8 mouse cellular contexts compared by ENCODE assay signal in genomic region chr4:57153068-57153835, GRCm38 (mm10). TPM values are rescaled to one million over a fixed set of nuclear protein-coding genes. Genes with fewer than 3 reads are reported as not detected.
DNase-seq lines count a peak whose midpoint lies in the region; ATAC-seq and TF ChIP-seq lines count a peak whose summit lies in the region.

No protein-coding gene starts in this region.

- peak; percentile 65; the same call in 1 of the 2 replicates for ATAC-seq in kidney, embryonic 14.5 days (ENCODE audit: low FRiP score, low TSS enrichment)
- peak; percentile 84 for ATAC-seq in embryonic facial prominence, embryonic 14.5 days (ENCODE audit: low read depth)
- peak; percentile 43; the same call in 1 of the 2 replicates for ATAC-seq in heart, embryonic 15.5 days (replicated peaks; ENCODE audit: insufficient number of reproducible peaks, insufficient read depth, low FRiP score, low read depth)
- ATAC-seq in liver, embryonic 14.5 days (ENCODE audit: insufficient read depth): peak; percentile 97

- DNase-seq in kidney, postnatal 25 days: no peak
- peak; percentile 84 for DNase-seq in embryonic facial prominence, embryonic 14.5 days (ENCODE audit: low spot score)
- DNase-seq in liver, embryonic 14.5 days (ENCODE audit: low read depth in 3 of 3, low spot score in 3 of 3): peak; percentile 70 to 76 (median 70)
- DNase-seq in skeletal muscle tissue, adult 2 months (ENCODE audit: low read depth, low spot score): peak; percentile 58
- no peak for DNase-seq in right cerebral cortex, adult 18-20 months
- no peak for DNase-seq in frontal cortex, postnatal 10 days (ENCODE audit: low spot score in 2 of 2)

- 7% methylated on average over 9 of the region's 9 CpGs for WGBS in kidney, embryonic 14.5 days
- 5% methylated on average over 9 of the region's 9 CpGs for WGBS in embryonic facial prominence, embryonic 14.5 days
- 11% methylated on average over 9 of the region's 9 CpGs for WGBS in heart, embryonic 15.5 days
- WGBS in liver, embryonic 14.5 days (ENCODE audit: insufficient replicate concordance): 11% methylated on average over 9 of the region's 9 CpGs

- H3K4me2 ChIP-seq in kidney, embryonic 14.5 days (replicated peaks; ENCODE audit: low read depth, low read length): peak overlapping the region; percentile 30; the same call in 1 of the 2 replicates
- peak overlapping the region; percentile 40 for H3K4me2 ChIP-seq in embryonic facial prominence, embryonic 14.5 days (ENCODE audit: low read depth, low read length)
- peak overlapping the region; percentile 48 for H3K4me2 ChIP-seq in heart, embryonic 15.5 days
- H3K4me2 ChIP-seq in liver, embryonic 14.5 days (ENCODE audit: low read depth): peak overlapping the region; percentile 87

- H3K4me1 ChIP-seq in kidney, embryonic 14.5 days (ENCODE audit: control insufficient read depth, insufficient read depth, low read length): peaks cover 10% of the 10 kb centered on the region; the same call in 1 of the 2 replicates
- peaks cover 22% of the 10 kb centered on the region for H3K4me1 ChIP-seq in embryonic facial prominence, embryonic 14.5 days (ENCODE audit: control insufficient read depth, insufficient read depth, low read length)
- peaks cover 21% of the 10 kb centered on the region for H3K4me1 ChIP-seq in heart, embryonic 15.5 days (replicated peaks)
- peaks cover 33 to 35% of the 10 kb centered on the region in 2 experiments for H3K4me1 ChIP-seq in liver, embryonic 14.5 days (replicated peaks; ENCODE audit: control insufficient read depth in 2 of 2, insufficient read depth in 2 of 2, low read length in 1 of 2)

- no peak overlapping the region for H3K4me3 ChIP-seq in kidney, embryonic 14.5 days (ENCODE audit: low read length)
- no peak overlapping the region for H3K4me3 ChIP-seq in embryonic facial prominence, embryonic 14.5 days (ENCODE audit: low read depth, low read length)
- peak overlapping the region; percentile 6 for H3K4me3 ChIP-seq in heart, embryonic 15.5 days
- peak overlapping the region; percentile 38 to 49 for H3K4me3 ChIP-seq in liver, embryonic 14.5 days (ENCODE audit: insufficient read depth in 1 of 2, low read depth in 2 of 2, low read length in 2 of 2)

- TF ChIP-seq EP300 in liver, embryonic 14.5 days (IDR thresholded peaks at IDR 0.05; ENCODE audit: low read depth): no peak

- no peaks in the 10 kb centered on the region for H3K9me3 ChIP-seq in kidney, embryonic 14.5 days (ENCODE audit: control insufficient read depth, low read length)
- no peaks in the 10 kb centered on the region for H3K9me3 ChIP-seq in embryonic facial prominence, embryonic 14.5 days (ENCODE audit: control insufficient read depth, low read length)
- no peaks in the 10 kb centered on the region for H3K9me3 ChIP-seq in heart, embryonic 15.5 days (replicated peaks)
- H3K9me3 ChIP-seq in liver, embryonic 14.5 days (ENCODE audit: control insufficient read depth, low read length): no peaks in the 10 kb centered on the region

- no peak for TF ChIP-seq CTCF in liver, embryonic 14.5 days (IDR thresholded peaks at IDR 0.05; ENCODE audit: low read depth)

- H3K36me3 ChIP-seq in kidney, embryonic 14.5 days (ENCODE audit: control insufficient read depth, insufficient read depth, low read length): no peaks in the 10 kb centered on the region
- H3K36me3 ChIP-seq in embryonic facial prominence, embryonic 14.5 days (ENCODE audit: control insufficient read depth, insufficient read depth, low read length): no peaks in the 10 kb centered on the region
- H3K36me3 ChIP-seq in heart, embryonic 15.5 days: no peaks in the 10 kb centered on the region
- no peaks in the 10 kb centered on the region for H3K36me3 ChIP-seq in liver, embryonic 14.5 days (replicated peaks; ENCODE audit: control insufficient read depth, insufficient read depth, low read depth)

- no peaks in the 10 kb centered on the region for H3K27me3 ChIP-seq in kidney, embryonic 14.5 days (ENCODE audit: control insufficient read depth, insufficient read depth, low read length)
- no peaks in the 10 kb centered on the region for H3K27me3 ChIP-seq in embryonic facial prominence, embryonic 14.5 days (replicated peaks; ENCODE audit: control insufficient read depth, insufficient read depth, low read length)
- H3K27me3 ChIP-seq in heart, embryonic 15.5 days: no peaks in the 10 kb centered on the region
- H3K27me3 ChIP-seq in liver, embryonic 14.5 days (ENCODE audit: control insufficient read depth, insufficient read depth, low read length): no peaks in the 10 kb centered on the region

- peak overlapping the region; percentile 37; the same call in 1 of the 2 replicates for H3K9ac ChIP-seq in kidney, embryonic 14.5 days (ENCODE audit: low read depth, low read length)
- peak overlapping the region; percentile 37 for H3K9ac ChIP-seq in embryonic facial prominence, embryonic 14.5 days (ENCODE audit: low read depth, low read length)
- peak overlapping the region; percentile 34 for H3K9ac ChIP-seq in heart, embryonic 15.5 days
- peak overlapping the region; percentile 84 for H3K9ac ChIP-seq in liver, embryonic 14.5 days (replicated peaks)

- peak overlapping the region; percentile 37; the same call in 1 of the 2 replicates for H3K27ac ChIP-seq in kidney, embryonic 14.5 days (ENCODE audit: low read depth, low read length)
- peak overlapping the region; percentile 63 for H3K27ac ChIP-seq in embryonic facial prominence, embryonic 14.5 days (replicated peaks; ENCODE audit: low read depth, low read length)
- peak overlapping the region; percentile 28; the same call in 1 of the 2 replicates for H3K27ac ChIP-seq in heart, embryonic 15.5 days
- H3K27ac ChIP-seq in liver, embryonic 14.5 days: peak overlapping the region; percentile 96

RNA-seq across cellular contexts. Expression of gene Epb41l4b, which starts 10.0 kb away (rescaled TPM):
- 2.3 and 2.9 TPM in 2 replicates for polyA plus RNA-seq in kidney, embryonic 14.5 days (2014; fragmentation: Nextera tagmentation; extraction: Ambion mirVana)
- 4.8 and 5.2 TPM in 2 replicates for polyA plus RNA-seq in embryonic facial prominence, embryonic 14.5 days (2014; fragmentation: Nextera tagmentation; extraction: Ambion mirVana)
- polyA plus RNA-seq in heart, embryonic 15.5 days (2015; fragmentation: Nextera tagmentation; extraction: Ambion mirVana): 0.31 and 1.1 TPM in 2 replicates
- 1.9 and 2.2 TPM in 2 replicates for polyA plus RNA-seq in liver, embryonic 14.5 days (2012; rRNA removed)
- polyA plus RNA-seq in liver, embryonic 14.5 days (2014; fragmentation: Nextera tagmentation; extraction: Ambion mirVana): 2.1 and 2.6 TPM in 2 replicates

Comparison
In these comparisons a context has a peak if more than half of its experiments do, and no peak if none do; other contexts are left out.
1. ATAC-seq: peak in every context shown above with its lines; median percentile 97 in liver, embryonic 14.5 days; 84 in embryonic facial prominence, embryonic 14.5 days; 65 in kidney, embryonic 14.5 days; 43 in heart, embryonic 15.5 days.
2. H3K27ac ChIP-seq: peak in every context shown above with its lines; median percentile 96 in liver, embryonic 14.5 days; 63 in embryonic facial prominence, embryonic 14.5 days; 37 in kidney, embryonic 14.5 days; 28 in heart, embryonic 15.5 days.
3. H3K4me2 ChIP-seq: peak in every context shown above with its lines; median percentile 87 in liver, embryonic 14.5 days; 48 in heart, embryonic 15.5 days; 40 in embryonic facial prominence, embryonic 14.5 days; 30 in kidney, embryonic 14.5 days.
4. H3K4me3 ChIP-seq: peak in heart, embryonic 15.5 days (single experiment) and liver, embryonic 14.5 days (2 of 2); none in kidney, embryonic 14.5 days (single experiment) and embryonic facial prominence, embryonic 14.5 days (single experiment).
5. H3K9ac ChIP-seq: peak in every context shown above with its lines; median percentile 84 in liver, embryonic 14.5 days; 37 in kidney, embryonic 14.5 days; 37 in embryonic facial prominence, embryonic 14.5 days; 34 in heart, embryonic 15.5 days.
6. DNase-seq: peak in embryonic facial prominence, embryonic 14.5 days (single experiment), liver, embryonic 14.5 days (3 of 3) and skeletal muscle tissue, adult 2 months (single experiment); none in kidney, postnatal 25 days (0 of 2), right cerebral cortex, adult 18-20 months (single experiment) and frontal cortex, postnatal 10 days (0 of 2).